Mouse (Mus musculus) lung, embryonic 14.5 days (tissue): Measurements from ENCODE around the gene Tenm3. TPM values are rescaled to one million over a fixed set of nuclear protein-coding genes. Genes with fewer than 3 reads are reported as not detected.

Source experiments
- ATAC-seq: fragments of 200-750 bp; cut with Nextera tagmentation; 2 replicates; pipeline ENCODE4 v1.8.0; 2017; ENCODE audit warnings: mild to moderate bottlenecking, moderate TSS enrichment, moderate library complexity; ENCODE audit not compliant: insufficient read depth
- DNase-seq: peaks from one replicate; pipeline ENCODE4 v3.0.0-alpha.2; 2015
- H3K27ac ChIP-seq: fragments of 300-500 bp; sonication (generic); 2 replicates; pipeline ENCODE4 v1.5.1; 2014; ENCODE audit warnings: low read depth, mild to moderate bottlenecking, moderate library complexity
- H3K27me3 ChIP-seq: fragments of 300-500 bp; sonication (generic); 2 replicates; pipeline ENCODE4 v1.6.1; 2014; ENCODE audit warnings: low read length, control low read depth; ENCODE audit not compliant: insufficient read depth
- H3K36me3 ChIP-seq: fragments of 300-500 bp; sonication (generic); 2 replicates; pipeline ENCODE4 v1.6.1; 2014; ENCODE audit warnings: control low read depth; ENCODE audit not compliant: insufficient read depth
- H3K4me1 ChIP-seq: fragments of 300-500 bp; sonication (generic); 2 replicates; pipeline ENCODE4 v1.6.1; 2014; ENCODE audit warnings: antibody characterized with exemption, control low read depth; ENCODE audit not compliant: insufficient read depth
- H3K4me2 ChIP-seq: fragments of 300-500 bp; sonication (generic); 2 replicates; pipeline ENCODE4 v1.6.1; 2014; ENCODE audit warnings: mild to moderate bottlenecking
- H3K4me3 ChIP-seq: fragments of 300-500 bp; sonication (generic); 2 replicates; pipeline ENCODE4 v1.5.1; 2014; ENCODE audit warnings: low read depth, low read length
- H3K9ac ChIP-seq: fragments of 300-500 bp; sonication (generic); 2 replicates; pipeline ENCODE4 v1.6.1; 2014
- H3K9me3 ChIP-seq: fragments of 300-500 bp; sonication (generic); 2 replicates; pipeline ENCODE4 v1.6.1; 2016; ENCODE audit warnings: low read depth, low read length, control low read depth
- CTCF ChIP-seq: IDR thresholded peaks from 2 replicates; pipeline ENCODE4 v1.5.1; 2016; ENCODE audit warnings: antibody characterized with exemption, low read depth
- WGBS: fragments of 180-500 bp; shearing (Covaris S2); extraction: QIAGEN DNeasy Blood & Tissue Kit; methylation state at CpG from one replicate; pipeline ENCODE4 v1.1.7; 2014; 5-methylcytosine and 5-hydroxymethylcytosine counted together
- polyA plus RNA-seq: library from polyadenylated mRNA; unstranded; fragments of >200 nt; fragmentation: Nextera tagmentation; extraction: Ambion mirVana; gene quantifications from 2 replicates; pipeline ENCODE4 v1.2.1, GENCODE M21; 2014

The Tenm3 gene
- polyA plus RNA-seq, 1 experiment from 2014 or later, result 9.8 TPM

GRCm38 (mm10) chr8:48783308-48783707, 60.4 kb downstream of the Tenm3 start:
- DNase-seq, result no peak
- 79% methylated on average over 9 of the region's 9 CpGs for WGBS
- no peak for ATAC-seq
- no peaks in the 10 kb centered on the region for H3K4me1 ChIP-seq
- no peak overlapping the region for H3K9ac ChIP-seq
- no peak overlapping the region for H3K27ac ChIP-seq
- no peak overlapping the region for H3K4me2 ChIP-seq
- no peaks in the 10 kb centered on the region for H3K9me3 ChIP-seq
- H3K4me3 ChIP-seq, result no peak overlapping the region
- peaks cover 20% of the 10 kb centered on the region; the same call in 1 of the 2 replicates for H3K27me3 ChIP-seq
- TF ChIP-seq CTCF, result no peak
- no peaks in the 10 kb centered on the region for H3K36me3 ChIP-seq

GRCm38 (mm10) chr8:48780628-48781027, 63.1 kb downstream of the Tenm3 start:
- H3K27me3 ChIP-seq, result peaks cover 25% of the 10 kb centered on the region; the same call in 1 of the 2 replicates
- ATAC-seq (no peak), DNase-seq (no peak)
- peaks cover under 1% of the 10 kb centered on the region; the same call in 1 of the 2 replicates for H3K4me1 ChIP-seq
- H3K4me2 ChIP-seq, result no peak overlapping the region
- WGBS, result 56% methylated on average over 6 of the region's 6 CpGs
- H3K4me3 ChIP-seq, result no peak overlapping the region
- no peaks in the 10 kb centered on the region for H3K9me3 ChIP-seq
- H3K27ac ChIP-seq, result no peak overlapping the region
- TF ChIP-seq CTCF, result no peak
- H3K9ac ChIP-seq, result no peak overlapping the region
- H3K36me3 ChIP-seq, result no peaks in the 10 kb centered on the region

- no peaks in the 10 kb centered on the region for H3K36me3 ChIP-seq
- WGBS, result 62% methylated on average over 4 of the region's 4 CpGs
- ATAC-seq (no peak), DNase-seq (no peak)
- no peak overlapping the region for H3K27ac ChIP-seq
- H3K9me3 ChIP-seq, result no peaks in the 10 kb centered on the region
- TF ChIP-seq CTCF, result no peak
- no peak overlapping the region for H3K9ac ChIP-seq
- H3K4me3 ChIP-seq, result no peak overlapping the region
- H3K4me1 ChIP-seq, result peaks cover 4% of the 10 kb centered on the region; the same call in 1 of the 2 replicates
- H3K27me3 ChIP-seq, result peaks cover 19% of the 10 kb centered on the region; the same call in 1 of the 2 replicates
- H3K4me2 ChIP-seq, result no peak overlapping the region
Measured at GRCm38 (mm10) chr8:48779194-48779593, 64.6 kb downstream of the Tenm3 start.

- H3K27me3 ChIP-seq, result peaks cover 22% of the 10 kb centered on the region
- H3K27ac ChIP-seq, result no peak overlapping the region
- DNase-seq (no peak), ATAC-seq (no peak)
- H3K4me1 ChIP-seq, result peaks cover 4% of the 10 kb centered on the region; the same call in 1 of the 2 replicates
- no peaks in the 10 kb centered on the region for H3K36me3 ChIP-seq
- WGBS, result 44% methylated on average over 9 of the region's 9 CpGs
- no peak for TF ChIP-seq CTCF
- no peak overlapping the region for H3K9ac ChIP-seq
- 0 out of 2 replicates have a peak overlapping the region, but pooled peaks have one; percentile 0 for H3K4me2 ChIP-seq
- H3K4me3 ChIP-seq, result no peak overlapping the region
- no peaks in the 10 kb centered on the region for H3K9me3 ChIP-seq
Measured at GRCm38 (mm10) chr8:48776081-48776480, 67.7 kb downstream of the Tenm3 start.

- Histone ChIP-seq H3K27ac (no peak overlapping the region), H3K27me3 (peaks cover 20% of the 10 kb centered on the region), H3K4me3 (no peak overlapping the region), H3K4me1 (peaks cover 4% of the 10 kb centered on the region; the same call in 1 of the 2 replicates), H3K9me3 (no peaks in the 10 kb centered on the region), H3K4me2 (0 out of 2 replicates have a peak overlapping the region, but pooled peaks have one; percentile 0), H3K36me3 (no peaks in the 10 kb centered on the region), H3K9ac (no peak overlapping the region)
- DNase-seq (peak; percentile 52), ATAC-seq (peak; percentile 74; the same call in 1 of the 2 replicates)
- WGBS, result 15% methylated on average over 9 of the region's 9 CpGs
- TF ChIP-seq CTCF, result no peak
Measured at GRCm38 (mm10) chr8:48775531-48776037, 68.2 kb downstream of the Tenm3 start.

GRCm38 (mm10) chr8:48774837-48775236, 68.9 kb downstream of the Tenm3 start:
- Histone ChIP-seq H3K27me3 (peaks cover 21% of the 10 kb centered on the region), H3K4me2 (no peak overlapping the region), H3K4me3 (no peak overlapping the region), H3K36me3 (no peaks in the 10 kb centered on the region), H3K9ac (no peak overlapping the region), H3K9me3 (no peaks in the 10 kb centered on the region), H3K27ac (no peak overlapping the region), H3K4me1 (peaks cover 4% of the 10 kb centered on the region; the same call in 1 of the 2 replicates)
- TF ChIP-seq CTCF, result no peak
- no peak for DNase-seq
- ATAC-seq, result no peak
- 34% methylated on average over 4 of the region's 4 CpGs for WGBS

- no peak overlapping the region for H3K4me2 ChIP-seq
- 71% methylated on average over 16 of the region's 16 CpGs for WGBS
- no peak for ATAC-seq
Measured at GRCm38 (mm10) chr8:48766545-48767234, 77.1 kb downstream of the Tenm3 start.

More at GRCm38 (mm10) chr8:48766545-48767234, 77.1 kb downstream of the Tenm3 start:
- TF ChIP-seq CTCF, result no peak
- Histone ChIP-seq H3K4me3 (no peak overlapping the region), H3K9ac (no peak overlapping the region), H3K4me1 (no peaks in the 10 kb centered on the region), H3K27ac (no peak overlapping the region), H3K9me3 (no peaks in the 10 kb centered on the region), H3K36me3 (no peaks in the 10 kb centered on the region), H3K27me3 (peaks cover 5% of the 10 kb centered on the region; the same call in 1 of the 2 replicates)
- DNase-seq, result no peak
